Mouse (Mus musculus): Measurements from ENCODE around the gene Swsap1. TPM values are rescaled to one million over a fixed set of nuclear protein-coding genes. Genes with fewer than 3 reads are reported as not detected.

The Swsap1 gene
- total RNA-seq, 2 experiments from 2014 or later = 0.58 to 6.6 TPM

GRCm38 (mm10) chr9:21934021-21934420 lies 21.5 kb upstream of the Swsap1 start:
- ATAC-seq (replicated peaks; ENCODE audit: low FRiP score, poor library complexity, severe bottlenecking) = no peak

GRCm38 (mm10) chr9:21935466-21936131 lies 20.0 kb upstream of the Swsap1 start:
- no peak for ATAC-seq (replicated peaks; ENCODE audit: low FRiP score, poor library complexity, severe bottlenecking)

GRCm38 (mm10) chr9:21936692-21937570 lies 18.6 kb upstream of the Swsap1 start, which contains the start of gene Plppr2:
Gene Plppr2, plus strand, starts transcription at chr9:21937033.
- ATAC-seq (replicated peaks; ENCODE audit: low FRiP score, poor library complexity, severe bottlenecking) = peak; percentile 59

GRCm38 (mm10) chr9:21937711-21938175 lies 17.8 kb upstream of the Swsap1 start:
- ATAC-seq (replicated peaks; ENCODE audit: low FRiP score, poor library complexity, severe bottlenecking) = no peak

GRCm38 (mm10) chr9:21938234-21938855 lies 17.2 kb upstream of the Swsap1 start:
- no peak for ATAC-seq (replicated peaks; ENCODE audit: low FRiP score, poor library complexity, severe bottlenecking)

- no peak for ATAC-seq (replicated peaks; ENCODE audit: low FRiP score, poor library complexity, severe bottlenecking)
Observed at GRCm38 (mm10) chr9:21943046-21943445, 12.5 kb upstream of the Swsap1 start.

- ATAC-seq (replicated peaks; ENCODE audit: low FRiP score, poor library complexity, severe bottlenecking) = no peak
Observed at GRCm38 (mm10) chr9:21943638-21944037, 11.9 kb upstream of the Swsap1 start.

GRCm38 (mm10) chr9:21944267-21944666 lies 11.3 kb upstream of the Swsap1 start:
- ATAC-seq (replicated peaks; ENCODE audit: low FRiP score, poor library complexity, severe bottlenecking) = no peak; the same call in 1 of the 2 replicates

- ATAC-seq (replicated peaks; ENCODE audit: low FRiP score, poor library complexity, severe bottlenecking) = no peak
Observed at GRCm38 (mm10) chr9:21947540-21948130, 7.9 kb upstream of the Swsap1 start.

GRCm38 (mm10) chr9:21948146-21948545 lies 7.4 kb upstream of the Swsap1 start:
- ATAC-seq (replicated peaks; ENCODE audit: low FRiP score, poor library complexity, severe bottlenecking) = no peak

- no peak for ATAC-seq (replicated peaks; ENCODE audit: low FRiP score, poor library complexity, severe bottlenecking)
Observed at GRCm38 (mm10) chr9:21948790-21949189, 6.8 kb upstream of the Swsap1 start.

- peak; percentile 42; the same call in 1 of the 2 replicates for ATAC-seq (replicated peaks; ENCODE audit: low FRiP score, poor library complexity, severe bottlenecking)
Observed at GRCm38 (mm10) chr9:21950322-21950721, 5.2 kb upstream of the Swsap1 start.

GRCm38 (mm10) chr9:21951977-21952376 lies 3.6 kb upstream of the Swsap1 start:
- ATAC-seq (replicated peaks; ENCODE audit: low FRiP score, poor library complexity, severe bottlenecking) = no peak

- ATAC-seq (replicated peaks; ENCODE audit: low FRiP score, poor library complexity, severe bottlenecking) = no peak
Observed at GRCm38 (mm10) chr9:21953600-21953999, 2.0 kb upstream of the Swsap1 start.

GRCm38 (mm10) chr9:21954635-21955034 lies 920 bp upstream of the Swsap1 start:
- ATAC-seq (replicated peaks; ENCODE audit: low FRiP score, poor library complexity, severe bottlenecking) = no peak

- peak; percentile 53 for ATAC-seq (replicated peaks; ENCODE audit: low FRiP score, poor library complexity, severe bottlenecking)
Observed at GRCm38 (mm10) chr9:21955225-21955569, 358 bp upstream of the Swsap1 start.

- ATAC-seq (replicated peaks; ENCODE audit: low FRiP score, poor library complexity, severe bottlenecking) = no peak
Observed at GRCm38 (mm10) chr9:21958372-21958771, 2.8 kb downstream of the Swsap1 start.

GRCm38 (mm10) chr9:21959244-21959643 lies 3.7 kb downstream of the Swsap1 start:
- no peak for ATAC-seq (replicated peaks; ENCODE audit: low FRiP score, poor library complexity, severe bottlenecking)

- ATAC-seq (replicated peaks; ENCODE audit: low FRiP score, poor library complexity, severe bottlenecking) = no peak
Observed at GRCm38 (mm10) chr9:21960135-21960534, 4.6 kb downstream of the Swsap1 start.

GRCm38 (mm10) chr9:21960558-21961208 lies 5.1 kb downstream of the Swsap1 start:
- ATAC-seq (replicated peaks; ENCODE audit: low FRiP score, poor library complexity, severe bottlenecking) = no peak
